Mouse (Mus musculus): ENCODE measurements at regions not wholly inside any gene's neighbourhood (a gene's known extent, or its start where the extent isn't known, plus 50 kb on each side); places are given as distances from the start of the nearest gene placed in this dataset.

DNA sequence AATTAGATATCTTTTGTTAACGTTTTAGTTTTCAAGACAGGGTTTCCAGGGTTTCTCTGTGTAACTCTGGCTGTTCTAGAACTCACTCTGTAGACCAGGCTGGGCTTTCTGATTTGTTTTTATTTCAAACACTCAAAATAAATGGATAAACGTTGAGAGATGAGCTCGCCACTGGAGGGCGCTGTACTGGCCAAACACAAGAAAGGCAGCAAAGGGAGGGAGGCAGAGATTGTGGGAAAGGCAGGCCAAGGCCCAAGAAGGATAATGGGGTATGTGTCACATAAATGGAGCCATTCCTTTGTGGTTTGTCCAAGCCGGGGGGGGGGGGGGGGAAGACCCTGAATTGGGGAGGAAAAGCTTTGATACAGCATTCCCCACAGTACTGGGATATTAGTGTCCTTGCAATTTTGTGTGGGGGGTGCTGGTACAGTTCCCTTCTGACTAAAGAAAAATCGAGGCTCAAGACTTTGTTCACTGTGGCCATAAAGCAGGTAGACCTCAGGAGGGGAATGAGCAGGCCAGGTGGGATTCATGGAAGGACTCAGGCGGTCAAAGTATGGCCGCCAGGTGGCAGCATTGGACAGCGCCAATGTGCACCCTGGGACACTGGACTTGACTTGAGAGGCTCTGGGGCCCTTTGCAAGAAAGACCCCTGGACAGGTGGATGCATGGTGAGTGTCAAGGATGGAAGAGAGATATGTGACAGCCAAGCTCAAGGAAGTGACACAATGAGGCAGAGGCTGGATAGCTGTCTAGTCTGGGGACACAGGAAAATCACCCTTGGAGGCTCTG is 69.7 kb upstream of the Col1a1 start:
- Histone ChIP-seq H3K27me3 (peaks cover 3% of the 10 kb centered on the region; the same call in 1 of the 2 replicates), H3K36me3 (no peaks in the 10 kb centered on the region), H3K4me2 (no peak overlapping the region), H3K4me1 (replicated peaks) (no peaks in the 10 kb centered on the region), H3K27ac (no peak overlapping the region), H3K4me3 (replicated peaks) (no peak overlapping the region), H3K9me3 (replicated peaks) (no peaks in the 10 kb centered on the region), H3K9ac (no peak overlapping the region)
- DNase-seq (peak; percentile 33), ATAC-seq (ENCODE audit: low read depth) (no peak)
- WGBS (ENCODE audit: insufficient replicate concordance), result 8% methylated on average over 9 of the region's 9 CpGs

DNA sequence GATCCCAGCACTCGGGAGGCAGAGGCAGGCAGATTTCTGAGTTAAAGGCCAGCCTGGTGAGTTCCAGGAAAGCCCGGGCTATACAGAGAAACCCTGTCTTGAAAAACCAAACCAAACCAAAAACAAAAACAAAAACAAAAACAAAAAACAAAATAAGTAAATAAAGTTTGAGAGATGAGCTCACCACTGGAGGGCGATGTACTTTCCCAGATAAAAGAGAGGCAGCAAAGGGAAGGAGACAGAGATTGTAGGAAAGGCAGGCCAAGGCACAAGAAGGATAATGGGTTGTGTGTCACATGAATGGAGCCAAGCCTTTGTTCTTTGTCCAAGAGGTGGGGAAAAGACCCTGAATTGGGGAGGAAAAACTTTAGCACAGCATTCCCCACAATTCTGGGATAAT is 67.6 kb upstream of the Tmem92 start:
- Histone ChIP-seq H3K9ac (no peak overlapping the region), H3K27me3 (no peaks in the 10 kb centered on the region), H3K4me1 (replicated peaks) (peaks cover 5% of the 10 kb centered on the region; the same call in 1 of the 2 replicates), H3K36me3 (no peaks in the 10 kb centered on the region), H3K4me2 (no peak overlapping the region), H3K4me3 (replicated peaks) (no peak overlapping the region), H3K27ac (no peak overlapping the region), H3K9me3 (replicated peaks) (no peaks in the 10 kb centered on the region)
- no peak for DNase-seq
- 76% methylated on average over 3 of the region's 3 CpGs for WGBS (ENCODE audit: insufficient replicate concordance)
- no peak for ATAC-seq (ENCODE audit: low read depth)

DNA sequence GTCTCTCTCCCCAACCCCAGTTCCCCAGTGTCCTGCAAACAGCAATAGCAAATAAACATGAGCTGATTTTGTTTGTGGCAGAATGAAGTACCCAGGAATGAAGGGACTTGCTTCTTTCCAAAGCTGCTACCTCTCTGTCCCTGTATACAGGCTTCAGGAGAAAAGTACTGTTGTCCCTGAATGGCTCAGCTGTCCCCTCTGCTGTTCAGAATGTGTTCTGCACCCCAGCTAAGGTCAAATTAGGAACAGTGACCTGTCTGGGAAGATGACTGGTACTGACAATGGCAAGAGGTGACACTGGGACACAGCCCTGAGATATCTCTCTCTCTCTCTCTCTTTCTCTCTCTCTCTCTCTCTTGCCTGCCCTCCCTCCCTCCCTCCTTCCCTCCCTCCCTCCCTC is 56.6 kb upstream of the Tmem92 start:
- no peaks in the 10 kb centered on the region for H3K27me3 ChIP-seq
- no peaks in the 10 kb centered on the region for H3K36me3 ChIP-seq
- no peaks in the 10 kb centered on the region for H3K4me1 ChIP-seq (replicated peaks)
- no peak for ATAC-seq (ENCODE audit: low read depth)
- H3K4me2 ChIP-seq, result no peak overlapping the region
- no peaks in the 10 kb centered on the region for H3K9me3 ChIP-seq (replicated peaks)
- no peak for DNase-seq
- no peak overlapping the region for H3K27ac ChIP-seq
- H3K9ac ChIP-seq, result no peak overlapping the region
- H3K4me3 ChIP-seq (replicated peaks), result no peak overlapping the region

DNA sequence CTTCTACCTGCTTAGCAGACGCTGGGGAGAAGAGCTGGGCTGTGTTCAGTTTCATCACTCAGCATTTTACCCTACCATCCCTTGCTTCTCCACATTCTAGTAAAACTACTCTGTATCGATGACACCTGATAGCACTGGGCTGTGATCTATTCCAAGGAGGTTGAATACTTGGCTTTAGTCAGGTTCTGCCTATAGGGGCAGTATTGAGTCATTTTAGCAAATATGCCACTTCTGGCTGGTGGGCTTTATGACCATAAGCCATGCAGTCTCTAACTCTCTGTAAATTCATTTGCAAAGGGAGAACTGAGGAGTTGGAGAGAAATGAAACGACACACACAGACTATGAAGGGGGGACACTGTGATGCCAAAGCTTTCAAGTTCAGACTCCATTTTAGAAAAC is 55.6 kb upstream of the Tmem92 start:
- H3K27ac ChIP-seq, result no peak overlapping the region
- no peak overlapping the region for H3K4me2 ChIP-seq
- no peak overlapping the region for H3K9ac ChIP-seq
- 33% methylated on average over 3 of the region's 3 CpGs for WGBS (ENCODE audit: insufficient replicate concordance)
- DNase-seq, result no peak
- no peaks in the 10 kb centered on the region for H3K36me3 ChIP-seq
- H3K4me1 ChIP-seq (replicated peaks), result no peaks in the 10 kb centered on the region
- no peak overlapping the region for H3K4me3 ChIP-seq (replicated peaks)
- no peak for ATAC-seq (ENCODE audit: low read depth)
- H3K9me3 ChIP-seq (replicated peaks), result no peaks in the 10 kb centered on the region
- H3K27me3 ChIP-seq, result no peaks in the 10 kb centered on the region

DNA sequence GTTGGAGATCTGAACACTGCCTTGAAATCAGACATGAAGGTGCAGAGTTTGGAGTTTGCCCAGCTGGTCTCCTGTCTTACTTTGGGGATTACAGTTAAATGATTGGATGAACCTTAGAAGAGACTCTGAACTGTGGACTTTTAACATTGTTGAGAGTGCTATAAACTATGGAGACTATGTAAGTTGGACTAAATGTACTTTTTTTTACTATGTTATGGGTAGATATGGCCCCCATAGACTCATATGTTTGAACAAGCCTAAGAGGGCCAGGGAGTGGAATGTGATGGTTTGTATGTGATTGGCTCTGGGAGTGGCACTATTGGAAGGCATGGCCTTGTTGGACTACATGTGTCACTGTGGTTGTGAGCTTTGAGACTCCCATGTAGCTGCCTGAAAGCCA is 53.8 kb upstream of the Tmem92 start:
- no peak for ATAC-seq (ENCODE audit: low read depth)
- H3K9ac ChIP-seq, result no peak overlapping the region
- H3K36me3 ChIP-seq, result no peaks in the 10 kb centered on the region
- no peak overlapping the region for H3K4me2 ChIP-seq
- H3K27me3 ChIP-seq, result no peaks in the 10 kb centered on the region
- no peak overlapping the region for H3K27ac ChIP-seq
- H3K9me3 ChIP-seq (replicated peaks), result no peaks in the 10 kb centered on the region
- DNase-seq, result no peak
- no peak overlapping the region for H3K4me3 ChIP-seq (replicated peaks)
- no peaks in the 10 kb centered on the region for H3K4me1 ChIP-seq (replicated peaks)

DNA sequence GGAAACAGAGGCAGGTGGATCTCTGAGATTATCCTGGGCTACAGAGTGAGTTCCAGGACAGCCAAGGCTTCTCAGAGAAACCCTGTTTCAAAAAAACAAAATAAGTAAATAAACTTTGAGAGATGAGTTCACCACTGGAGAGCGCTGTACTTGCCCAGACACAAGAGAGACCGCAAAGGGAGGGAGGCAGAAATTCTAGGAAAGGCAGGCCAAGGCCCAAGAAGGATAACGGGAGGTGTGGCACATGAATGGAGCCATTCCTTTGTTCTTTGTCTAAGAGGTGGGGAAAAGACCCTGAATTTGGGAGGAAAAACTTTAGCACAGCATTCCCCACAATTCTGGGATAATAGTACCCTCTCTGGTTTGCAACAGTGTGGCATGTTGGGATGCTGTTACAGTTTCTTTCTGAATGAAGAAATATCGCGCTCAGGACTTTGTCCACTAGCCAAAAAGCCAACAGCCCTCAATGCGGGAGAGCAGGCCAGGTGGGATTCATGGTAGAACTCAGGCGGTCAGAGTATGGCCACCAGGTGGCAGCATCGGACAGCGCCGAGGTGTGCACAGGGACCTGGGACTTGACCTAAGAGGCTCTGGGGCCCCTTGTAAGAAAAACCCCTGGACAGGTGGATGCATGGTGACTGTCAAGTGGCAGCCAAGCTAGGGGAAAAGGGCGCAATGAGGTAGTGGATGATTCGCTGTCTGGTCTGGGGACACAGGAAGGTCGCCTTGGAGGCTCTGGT is 49.9 kb upstream of the Tmem92 start:
- peak; percentile 33 for DNase-seq
- WGBS (ENCODE audit: insufficient replicate concordance), result 22% methylated on average over 13 of the region's 13 CpGs
- H3K27me3 ChIP-seq, result no peaks in the 10 kb centered on the region

More for the DNA sequence above, 49.9 kb upstream of the Tmem92 start:
- no peaks in the 10 kb centered on the region for H3K4me1 ChIP-seq (replicated peaks)
- H3K4me2 ChIP-seq, result no peak overlapping the region
- no peak overlapping the region for H3K27ac ChIP-seq
- H3K9me3 ChIP-seq (replicated peaks), result no peaks in the 10 kb centered on the region
- H3K36me3 ChIP-seq, result no peaks in the 10 kb centered on the region
- no peak for ATAC-seq (ENCODE audit: low read depth)
- no peak overlapping the region for H3K9ac ChIP-seq
- H3K4me3 ChIP-seq (replicated peaks), result no peak overlapping the region

Measured in liver, embryonic 13.5 days (tissue).